Mouse (Mus musculus) cortical plate, adult 2 months (tissue): ENCODE data around the gene Cacna1g.

Source experiments
- CTCF ChIP-seq: fragments of 200-500 bp; IDR thresholded peaks from 2 replicates; pipeline ENCODE4 v1.5.1; 2011; ENCODE audit warnings: mild to moderate bottlenecking, control low read depth, low read length; ENCODE audit not compliant: insufficient read depth; ENCODE audit errors: extremely low read depth
- POLR2A ChIP-seq: fragments of 200-500 bp; IDR thresholded peaks from 2 replicates; pipeline ENCODE4 v1.6.1; 2011; ENCODE audit warnings: mild to moderate bottlenecking, low read length, control low read depth; ENCODE audit not compliant: insufficient read depth; ENCODE audit errors: extremely low read depth

GRCm38 (mm10) chr11:94486001-94486400 is 12.0 kb upstream of the Cacna1g start, which contains the start of gene Spata20:
- TF ChIP-seq CTCF (peak; percentile 90), POLR2A (no peak)
